10 mouse cellular contexts compared by ENCODE assay signal in genomic region chr10:23086352-23087215, GRCm38 (mm10).
DNase-seq lines count a peak whose midpoint lies in the region; ATAC-seq and TF ChIP-seq lines count a peak whose summit lies in the region.
"Had no signal": no experiment of that assay in that cellular context is flagged by ENCODE, and none has a peak within 500 bp of the region (broad histone marks: within the 10 kb centered on the region; RNA-seq: fewer than 3 reads in every experiment).

No protein-coding gene starts in this region.

- peak; percentile 63 for DNase-seq in urinary bladder, postnatal 14 days (ENCODE audit: low spot score)
- DNase-seq in urinary bladder, adult 2 months (ENCODE audit: low spot score): no peak
- peak; percentile 11 for DNase-seq in cerebellum, adult 11-12 months
- DNase-seq in forelimb bud, embryonic 11.5 days (ENCODE audit: low read depth, low spot score): peak; percentile 62
- peak; percentile 49 for DNase-seq in liver, postnatal 0 days
- DNase-seq in retina, embryonic 14.5 days (ENCODE audit: low spot score): peak; percentile 89
- DNase-seq in T-cell, adult 2 months (ENCODE audit: low spot score): no peak

- no peaks in the 10 kb centered on the region for H3K4me1 ChIP-seq in kidney, embryonic 16.5 days (ENCODE audit: insufficient read depth, low read length)
- H3K4me1 ChIP-seq in liver, postnatal 0 days (ENCODE audit: insufficient read depth): no peaks in the 10 kb centered on the region
- H3K4me1 ChIP-seq: stomach, embryonic 15.5 days had no signal

- 0 out of 2 replicates have a peak overlapping the region, but pooled peaks have one; percentile 35 for H3K27ac ChIP-seq in kidney, embryonic 16.5 days (ENCODE audit: low read length)
- no peak overlapping the region for H3K27ac ChIP-seq in liver, postnatal 0 days (ENCODE audit: low read depth)
- H3K27ac ChIP-seq: heart, embryonic 13.5 days; stomach, embryonic 15.5 days had no signal

- ATAC-seq in kidney, embryonic 16.5 days (ENCODE audit: low FRiP score, low TSS enrichment): 0 out of 2 replicates have a peak, but pooled peaks have one; percentile 31
- no peak for ATAC-seq in liver, postnatal 0 days

- H3K4me3 ChIP-seq in kidney, embryonic 16.5 days (ENCODE audit: low read length): no peak overlapping the region
- no peak overlapping the region for H3K4me3 ChIP-seq in liver, postnatal 0 days (ENCODE audit: low read depth, low read length)
- H3K4me3 ChIP-seq: heart, embryonic 13.5 days; stomach, embryonic 15.5 days had no signal

- 59% methylated on average over 21 of the region's 21 CpGs for WGBS in kidney, embryonic 16.5 days
- WGBS in liver, postnatal 0 days (ENCODE audit: insufficient replicate concordance): 72% methylated on average over 21 of the region's 21 CpGs

- no peaks in the 10 kb centered on the region for H3K36me3 ChIP-seq in kidney, embryonic 16.5 days (ENCODE audit: insufficient read depth, low read length)
- H3K36me3 ChIP-seq in liver, postnatal 0 days (replicated peaks; ENCODE audit: insufficient read depth, low read length): no peaks in the 10 kb centered on the region
- H3K36me3 ChIP-seq: heart, embryonic 13.5 days; stomach, embryonic 15.5 days had no signal

- H3K9me3 ChIP-seq in kidney, embryonic 16.5 days (ENCODE audit: low read length): no peaks in the 10 kb centered on the region
- no peaks in the 10 kb centered on the region for H3K9me3 ChIP-seq in liver, postnatal 0 days (ENCODE audit: low read length)
- H3K9me3 ChIP-seq: heart, embryonic 13.5 days; stomach, embryonic 15.5 days had no signal

- no peak overlapping the region for H3K9ac ChIP-seq in kidney, embryonic 16.5 days (replicated peaks; ENCODE audit: low read length)
- H3K9ac ChIP-seq in liver, postnatal 0 days (replicated peaks): no peak overlapping the region
- H3K9ac ChIP-seq: heart, embryonic 13.5 days; stomach, embryonic 15.5 days had no signal

- TF ChIP-seq EP300 in liver, postnatal 0 days (IDR thresholded peaks at IDR 0.05; ENCODE audit: low read depth): no peak

- H3K4me2 ChIP-seq in kidney, embryonic 16.5 days (replicated peaks; ENCODE audit: low read depth, low read length): peak overlapping the region; percentile 16
- H3K4me2 ChIP-seq in liver, postnatal 0 days (ENCODE audit: low read depth, low read length): no peak overlapping the region
- H3K4me2 ChIP-seq: heart, embryonic 13.5 days; stomach, embryonic 15.5 days had no signal

- no peaks in the 10 kb centered on the region for H3K27me3 ChIP-seq in kidney, embryonic 16.5 days (ENCODE audit: insufficient read depth, low read length)
- no peaks in the 10 kb centered on the region for H3K27me3 ChIP-seq in liver, postnatal 0 days (ENCODE audit: insufficient read depth, low read length)
- H3K27me3 ChIP-seq: stomach, embryonic 15.5 days had no signal

- TF ChIP-seq CTCF in liver, postnatal 0 days (IDR thresholded peaks at IDR 0.05; ENCODE audit: low read depth): peak; percentile 59

Comparison
In these comparisons a context has a peak if more than half of its experiments do, and no peak if none do; other contexts are left out.
1. DNase-seq: peak in urinary bladder, postnatal 14 days (single experiment), cerebellum, adult 11-12 months (single experiment), forelimb bud, embryonic 11.5 days (single experiment), liver, postnatal 0 days (single experiment) and retina, embryonic 14.5 days (single experiment); none in urinary bladder, adult 2 months (single experiment) and T-cell, adult 2 months (single experiment).